ENCODE assay signal across 8 mouse cellular contexts in genomic region chr14:104467133-104467965, GRCm38 (mm10). TPM values are rescaled to one million over a fixed set of nuclear protein-coding genes. Genes with fewer than 3 reads are reported as not detected.
DNase-seq lines count a peak whose midpoint lies in the region; ATAC-seq and TF ChIP-seq lines count a peak whose summit lies in the region.

No protein-coding gene starts in this region.

- H3K27ac ChIP-seq in ES-Bruce4 (ENCODE audit: insufficient read depth, low read length), result no peak overlapping the region
- no peak overlapping the region for H3K27ac ChIP-seq in embryonic fibroblast, embryonic 13.5 days (ENCODE audit: insufficient read depth, low read length)
- H3K27ac ChIP-seq in limb, embryonic 10.5 days, result peak overlapping the region; percentile 25; the same call in 1 of the 2 replicates
- H3K27ac ChIP-seq in neural tube, embryonic 12.5 days, result peak overlapping the region; percentile 89

- no peaks in the 10 kb centered on the region for H3K4me1 ChIP-seq in ES-Bruce4 (ENCODE audit: control insufficient read depth, insufficient read depth, low read length)
- no peaks in the 10 kb centered on the region for H3K4me1 ChIP-seq in embryonic fibroblast, embryonic 13.5 days (ENCODE audit: control insufficient read depth, insufficient read depth, low read length)
- H3K4me1 ChIP-seq in limb, embryonic 10.5 days, result peaks cover 42% of the 10 kb centered on the region
- H3K4me1 ChIP-seq in neural tube, embryonic 12.5 days, result peaks cover 27% of the 10 kb centered on the region

- no peak for TF ChIP-seq POLR2A in ES-Bruce4 (IDR thresholded peaks at IDR 0.05; ENCODE audit: insufficient read depth, low read length)
- TF ChIP-seq POLR2A in embryonic fibroblast, embryonic 13.5 days (IDR thresholded peaks at IDR 0.05; ENCODE audit: low read depth, low read length), result no peak

- intact Hi-C loops in heart, postnatal 14 days (cut with DNase I), result no loop called here

- no peak for TF ChIP-seq EP300 in ES-Bruce4 (IDR thresholded peaks at IDR 0.05; ENCODE audit: insufficient read depth, low read depth, low read length)

- no peak for TF ChIP-seq CTCF in ES-Bruce4 (IDR thresholded peaks at IDR 0.05; ENCODE audit: low read depth, low read length)
- TF ChIP-seq CTCF in embryonic fibroblast, embryonic 13.5 days (IDR thresholded peaks at IDR 0.05; ENCODE audit: borderline replicate concordance, insufficient read depth, low read length), result no peak

- no peaks in the 10 kb centered on the region for H3K9me3 ChIP-seq in ES-Bruce4 (replicated peaks; ENCODE audit: control insufficient read depth, insufficient read depth, low read length, poor library complexity, severe bottlenecking)
- H3K9me3 ChIP-seq in limb, embryonic 10.5 days (replicated peaks), result no peaks in the 10 kb centered on the region
- H3K9me3 ChIP-seq in neural tube, embryonic 12.5 days, result no peaks in the 10 kb centered on the region

- H3K9ac ChIP-seq in ES-Bruce4 (ENCODE audit: low read depth, poor library complexity, severe bottlenecking), result peak overlapping the region; percentile 76
- H3K9ac ChIP-seq in neural tube, embryonic 12.5 days, result peak overlapping the region; percentile 87

- WGBS in limb, embryonic 10.5 days, result 2% methylated on average over 101 of the region's 101 CpGs
- WGBS in neural tube, embryonic 12.5 days, result 1% methylated on average over 101 of the region's 101 CpGs

- peak overlapping the region; percentile 88 for H3K4me3 ChIP-seq in ES-Bruce4 (ENCODE audit: low read depth, low read length)
- peak overlapping the region; percentile 9 for H3K4me3 ChIP-seq in embryonic fibroblast, embryonic 13.5 days (ENCODE audit: insufficient read depth, low read length)
- H3K4me3 ChIP-seq in limb, embryonic 10.5 days, result peak overlapping the region; percentile 61
- H3K4me3 ChIP-seq in neural tube, embryonic 12.5 days, result peak overlapping the region; percentile 63

- peaks cover 46% of the 10 kb centered on the region for H3K27me3 ChIP-seq in ES-Bruce4 (ENCODE audit: control insufficient read depth, insufficient read depth, low read length, poor library complexity, severe bottlenecking)
- peaks cover 97% of the 10 kb centered on the region for H3K27me3 ChIP-seq in limb, embryonic 10.5 days (ENCODE audit: low read depth, poor library complexity, severe bottlenecking)
- peaks cover 74% of the 10 kb centered on the region for H3K27me3 ChIP-seq in neural tube, embryonic 12.5 days (replicated peaks)

- peak; percentile 35 for ATAC-seq in neural tube, embryonic 12.5 days (ENCODE audit: low FRiP score, low read depth)
- no peak for ATAC-seq in megakaryocyte progenitor cell, adult 5-6 weeks (replicated peaks; ENCODE audit: poor library complexity)

- no peaks in the 10 kb centered on the region for H3K36me3 ChIP-seq in ES-Bruce4 (ENCODE audit: control insufficient read depth, insufficient read depth, low read length, poor library complexity, severe bottlenecking)
- no peaks in the 10 kb centered on the region for H3K36me3 ChIP-seq in limb, embryonic 10.5 days
- H3K36me3 ChIP-seq in neural tube, embryonic 12.5 days, result no peaks in the 10 kb centered on the region

- H3K4me2 ChIP-seq in neural tube, embryonic 12.5 days (replicated peaks), result peak overlapping the region; percentile 73

- peak; percentile 78 for DNase-seq in heart, adult 11 months
- DNase-seq in heart, postnatal 14 days, result no peak
- peak; percentile 72 for DNase-seq in limb, embryonic 10.5 days (ENCODE audit: low spot score)
- DNase-seq in adipocyte (ENCODE audit: low spot score), result no peak

RNA-seq across cellular contexts. Expression of gene Pou4f1, which starts 0.5 kb away (rescaled TPM):
- total RNA-seq in heart, postnatal 14 days (2021), result under 1 TPM in 1 of 2 experiments, not detected in 1; 0.05 TPM
- 3.7 and 3.8 TPM in 2 replicates for polyA plus RNA-seq in ES-Bruce4 (2011; ENCODE audit: insufficient read depth, insufficient read length, low read depth, missing spikeins)
- polyA plus RNA-seq in embryonic fibroblast, embryonic 13.5 days (2011; ENCODE audit: insufficient read length, low read depth, missing spikeins), result not detected in 2 replicates
- polyA plus RNA-seq in limb, embryonic 10.5 days (2016; fragmentation: Nextera tagmentation; extraction: Ambion mirVana), result 0.70 and 2.7 TPM in 2 replicates
- polyA plus RNA-seq in neural tube, embryonic 12.5 days (2016; fragmentation: Nextera tagmentation; extraction: Ambion mirVana), result 116 and 145 TPM in 2 replicates
- total RNA-seq in megakaryocyte progenitor cell, adult 5-6 weeks (2015), result 0.10 and 0.12 TPM in 2 replicates
- total RNA-seq in megakaryocyte progenitor cell, adult 5-6 weeks (2017), result 1.5 TPM in 1 of 2 replicates, not detected in the other

RNA-seq across cellular contexts. Expression of gene Rnf219, which starts 55.1 kb away (rescaled TPM):
- total RNA-seq in heart, postnatal 14 days (2021), result 1 to 10 TPM; 5.0 to 6.0 TPM
- 7.7 and 10.4 TPM in 2 replicates for polyA plus RNA-seq in ES-Bruce4 (2011; ENCODE audit: insufficient read depth, insufficient read length, low read depth, missing spikeins)
- polyA plus RNA-seq in embryonic fibroblast, embryonic 13.5 days (2011; ENCODE audit: insufficient read length, low read depth, missing spikeins), result 14.9 and 26.9 TPM in 2 replicates
- polyA plus RNA-seq in limb, embryonic 10.5 days (2016; fragmentation: Nextera tagmentation; extraction: Ambion mirVana), result 48.8 and 52.8 TPM in 2 replicates
- 36.8 and 37.1 TPM in 2 replicates for polyA plus RNA-seq in neural tube, embryonic 12.5 days (2016; fragmentation: Nextera tagmentation; extraction: Ambion mirVana)
- 18.8 and 21.3 TPM in 2 replicates for total RNA-seq in megakaryocyte progenitor cell, adult 5-6 weeks (2015)
- 20.7 and 31.7 TPM in 2 replicates for total RNA-seq in megakaryocyte progenitor cell, adult 5-6 weeks (2017)

Comparison
In these comparisons a context has a peak if more than half of its experiments do, and no peak if none do; other contexts are left out.
1. DNase-seq: peak in heart, adult 11 months (single experiment) and limb, embryonic 10.5 days (single experiment); none in heart, postnatal 14 days (0 of 2) and adipocyte (single experiment).
2. H3K27ac ChIP-seq: peak in limb, embryonic 10.5 days (single experiment) and neural tube, embryonic 12.5 days (single experiment); none in ES-Bruce4 (single experiment) and embryonic fibroblast, embryonic 13.5 days (single experiment).
3. H3K4me3 ChIP-seq: peak in every context shown above with its lines; median percentile 88 in ES-Bruce4; 63 in neural tube, embryonic 12.5 days; 61 in limb, embryonic 10.5 days; 9 in embryonic fibroblast, embryonic 13.5 days.
4. RNA of gene Pou4f1, which starts 0.5 kb away (polyA plus RNA-seq): 116 to 145 TPM in neural tube, embryonic 12.5 days; 3.7 to 3.8 TPM in ES-Bruce4, 0.70 to 2.7 TPM in limb, embryonic 10.5 days and not detected in embryonic fibroblast, embryonic 13.5 days; every median in the first group is over 10 times any median in the second.